Mouse (Mus musculus) C2C12 (cell line): Measurements from ENCODE around the gene Nfia.

Experiments used
- CEBPB ChIP-seq: IDR thresholded peaks from one replicate; pipeline ENCODE4 v1.6.1; 2011; ENCODE audit warnings: low read depth, mild to moderate bottlenecking, control low read depth, moderate library complexity
- CTCF ChIP-seq: IDR thresholded peaks from one replicate; pipeline ENCODE4 v1.5.1; 2011; ENCODE audit not compliant: control insufficient read depth, insufficient read depth, insufficient read length
- FOSL1 ChIP-seq: IDR thresholded peaks from one replicate; pipeline ENCODE4 v1.8.0; 2011; ENCODE audit warnings: mild to moderate bottlenecking, low read length; ENCODE audit not compliant: poor library complexity, insufficient read depth, severe bottlenecking
- MAX ChIP-seq: IDR thresholded peaks from one replicate; pipeline ENCODE4 v1.6.1; 2011; ENCODE audit warnings: mild to moderate bottlenecking, control low read depth
- MYOD1 ChIP-seq: IDR thresholded peaks from one replicate; pipeline ENCODE4 v1.6.1; 2011; ENCODE audit warnings: low read depth; ENCODE audit not compliant: control insufficient read depth, insufficient read length
- MYOG ChIP-seq: IDR thresholded peaks from one replicate; pipeline ENCODE4 v1.6.1; 2011; ENCODE audit not compliant: control insufficient read depth, insufficient read length; ENCODE audit errors: extremely low read depth
- USF1 ChIP-seq: IDR thresholded peaks from one replicate; pipeline ENCODE4 v1.6.1; 2011; ENCODE audit warnings: low read depth, mild to moderate bottlenecking, control low read depth, moderate library complexity

DNA sequence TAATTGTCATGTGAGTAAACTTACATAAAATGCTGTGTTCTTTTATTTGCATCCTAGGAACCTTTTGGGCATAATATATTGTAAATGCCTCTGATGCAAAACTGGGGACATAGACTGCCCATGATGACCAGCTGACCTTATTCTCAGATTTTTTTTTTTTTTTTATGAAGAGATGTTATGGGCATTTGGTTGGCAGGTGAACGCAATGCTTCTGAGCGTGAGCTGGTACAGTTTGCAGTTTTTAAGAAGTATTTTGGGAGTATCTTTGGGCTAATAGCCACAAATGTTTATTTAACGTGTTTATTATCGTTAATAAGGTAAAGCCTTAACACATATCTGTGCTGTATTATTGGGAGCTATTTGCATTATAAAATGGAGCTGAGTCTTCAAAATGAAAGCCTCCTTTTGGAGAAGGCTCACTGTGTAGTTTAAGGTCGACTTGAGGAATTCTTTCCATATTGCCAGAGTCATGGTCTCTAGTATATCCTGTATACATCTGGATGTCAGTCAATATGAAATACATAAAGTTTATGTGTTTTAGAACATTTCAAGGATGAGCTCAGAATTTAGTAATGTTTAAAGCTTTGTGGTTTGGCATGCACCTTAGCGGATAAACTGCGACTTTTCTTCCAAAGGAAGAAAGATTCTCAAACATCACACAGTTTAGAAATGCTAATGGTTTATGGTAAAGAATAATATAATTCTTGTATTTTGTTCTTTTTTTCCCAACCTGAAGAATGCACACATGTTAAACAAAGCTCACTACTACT, 8.3 kb downstream of the Nfia start:
- no peak for TF ChIP-seq CTCF
- no peak for TF ChIP-seq USF1
- no peak for TF ChIP-seq FOSL1
- TF ChIP-seq MAX, result no peak
- no peak for TF ChIP-seq CEBPB
- TF ChIP-seq MYOG, result no peak
- TF ChIP-seq MYOD1, result no peak
